ENCODE assay signal across 18 mouse cellular contexts in genomic region chr7:137671156-137671555, GRCm38 (mm10).
DNase-seq lines count a peak whose midpoint lies in the region; ATAC-seq and TF ChIP-seq lines count a peak whose summit lies in the region.
"Had no signal": no experiment of that assay in that cellular context is flagged by ENCODE, and none has a peak within 500 bp of the region (broad histone marks: within the 10 kb centered on the region; RNA-seq: fewer than 3 reads in every experiment).

No protein-coding gene starts in this region.

- peak; percentile 33 for DNase-seq in hindbrain, embryonic 11.5 days (ENCODE audit: low spot score)
- DNase-seq in hindbrain, postnatal 0 days (ENCODE audit: low spot score) = no peak
- DNase-seq in ES-CJ7 (ENCODE audit: low read depth, low spot score) (peak; percentile 10), adipocyte (ENCODE audit: low spot score) (no peak)
- DNase-seq in embryo, embryonic 11 days = peak; percentile 58
- peak; percentile 47 for DNase-seq in limb, embryonic 14.5 days (ENCODE audit: low spot score)
- DNase-seq in left cerebral cortex, adult 8-10 months (ENCODE audit: low spot score in 2 of 2) = no peak
- DNase-seq: B cell, adult 2 months; cerebellum, postnatal 25 days; gastrocnemius, adult 2 months; heart, postnatal 14 days; spleen, adult 18-20 months; thymus, postnatal 14 days had no signal

- no peak overlapping the region for H3K4me3 ChIP-seq in hindbrain, embryonic 11.5 days (ENCODE audit: low read depth, low read length)
- no peak overlapping the region for H3K4me3 ChIP-seq in hindbrain, postnatal 0 days (ENCODE audit: low read length)
- no peak overlapping the region for H3K4me3 ChIP-seq in limb, embryonic 14.5 days (replicated peaks; ENCODE audit: low read length)
- H3K4me3 ChIP-seq: gastrocnemius, adult 2 months; heart, embryonic 10.5 days; liver, embryonic 12.5 days; stomach, embryonic 15.5 days had no signal

- no peaks in the 10 kb centered on the region for H3K36me3 ChIP-seq in hindbrain, embryonic 11.5 days (ENCODE audit: control insufficient read depth, insufficient read depth, low read length)
- H3K36me3 ChIP-seq in hindbrain, postnatal 0 days (ENCODE audit: insufficient read depth, low read length) = no peaks in the 10 kb centered on the region
- no peaks in the 10 kb centered on the region for H3K36me3 ChIP-seq in limb, embryonic 14.5 days (ENCODE audit: control insufficient read depth, insufficient read depth, low read length)
- H3K36me3 ChIP-seq: G1E; heart, embryonic 10.5 days; liver, embryonic 12.5 days; stomach, embryonic 15.5 days had no signal

- no peak for TF ChIP-seq CTCF in hindbrain, postnatal 0 days (IDR thresholded peaks at IDR 0.05; ENCODE audit: low read depth)

- no peaks in the 10 kb centered on the region for H3K9me3 ChIP-seq in hindbrain, embryonic 11.5 days (ENCODE audit: control insufficient read depth, low read length)
- H3K9me3 ChIP-seq in hindbrain, postnatal 0 days (ENCODE audit: low read length) = no peaks in the 10 kb centered on the region
- H3K9me3 ChIP-seq in limb, embryonic 14.5 days (ENCODE audit: control insufficient read depth, low read length) = no peaks in the 10 kb centered on the region
- H3K9me3 ChIP-seq: heart, embryonic 10.5 days; stomach, embryonic 15.5 days had no signal

- WGBS in hindbrain, embryonic 11.5 days = 64% methylated on average over 4 of the region's 4 CpGs
- WGBS in hindbrain, postnatal 0 days = 64% methylated on average over 4 of the region's 4 CpGs
- WGBS in limb, embryonic 14.5 days = 51% methylated on average over 4 of the region's 4 CpGs

- no peak overlapping the region for H3K9ac ChIP-seq in hindbrain, embryonic 11.5 days (ENCODE audit: low read depth, low read length)
- no peak overlapping the region for H3K9ac ChIP-seq in hindbrain, postnatal 0 days (replicated peaks; ENCODE audit: low read length)
- H3K9ac ChIP-seq in limb, embryonic 14.5 days (ENCODE audit: low read depth, low read length, severe bottlenecking) = no peak overlapping the region
- H3K9ac ChIP-seq: liver, embryonic 12.5 days; stomach, embryonic 15.5 days had no signal

- TF ChIP-seq POLR2A in limb, embryonic 14.5 days (IDR thresholded peaks at IDR 0.05; ENCODE audit: borderline replicate concordance, extremely low read depth, insufficient read depth, insufficient read length) = no peak

- H3K27ac ChIP-seq in hindbrain, embryonic 11.5 days (ENCODE audit: low read depth, low read length) = no peak overlapping the region
- no peak overlapping the region for H3K27ac ChIP-seq in hindbrain, postnatal 0 days
- H3K27ac ChIP-seq in limb, embryonic 14.5 days (replicated peaks; ENCODE audit: low read depth, low read length) = no peak overlapping the region
- H3K27ac ChIP-seq: gastrocnemius, adult 2 months; heart, embryonic 10.5 days; liver, embryonic 12.5 days; stomach, embryonic 15.5 days had no signal

- H3K27me3 ChIP-seq in hindbrain, embryonic 11.5 days (ENCODE audit: control insufficient read depth, insufficient read depth, low read length) = no peaks in the 10 kb centered on the region
- no peaks in the 10 kb centered on the region for H3K27me3 ChIP-seq in hindbrain, postnatal 0 days (ENCODE audit: insufficient read depth, low read length)
- no peaks in the 10 kb centered on the region for H3K27me3 ChIP-seq in limb, embryonic 14.5 days (ENCODE audit: control insufficient read depth, insufficient read depth, low read length)
- H3K27me3 ChIP-seq: liver, embryonic 12.5 days; stomach, embryonic 15.5 days had no signal

- ATAC-seq in hindbrain, embryonic 11.5 days (ENCODE audit: low FRiP score) = no peak
- ATAC-seq in hindbrain, postnatal 0 days = no peak
- ATAC-seq in limb, embryonic 14.5 days (ENCODE audit: low FRiP score, low read depth) = no peak
- ATAC-seq: forebrain, embryonic 16.5 days; liver, embryonic 12.5 days had no signal

- H3K4me1 ChIP-seq in hindbrain, embryonic 11.5 days (replicated peaks; ENCODE audit: control insufficient read depth, insufficient read depth, low read length) = no peaks in the 10 kb centered on the region
- H3K4me1 ChIP-seq in hindbrain, postnatal 0 days (ENCODE audit: insufficient read depth, low read length) = no peaks in the 10 kb centered on the region; the same call in 1 of the 2 replicates
- H3K4me1 ChIP-seq in limb, embryonic 14.5 days (ENCODE audit: control insufficient read depth, insufficient read depth, low read length) = no peaks in the 10 kb centered on the region
- H3K4me1 ChIP-seq: heart, embryonic 10.5 days; liver, embryonic 12.5 days; stomach, embryonic 15.5 days had no signal

- H3K4me2 ChIP-seq in hindbrain, embryonic 11.5 days (replicated peaks; ENCODE audit: low read depth, low read length) = no peak overlapping the region
- no peak overlapping the region for H3K4me2 ChIP-seq in hindbrain, postnatal 0 days (ENCODE audit: low read depth, low read length)
- no peak overlapping the region for H3K4me2 ChIP-seq in limb, embryonic 14.5 days (replicated peaks; ENCODE audit: low read depth, low read length, severe bottlenecking)
- H3K4me2 ChIP-seq: liver, embryonic 12.5 days; stomach, embryonic 15.5 days had no signal

Comparison
In these comparisons a context has a peak if more than half of its experiments do, and no peak if none do; other contexts are left out.
1. DNase-seq: peak in hindbrain, embryonic 11.5 days (single experiment), ES-CJ7 (single experiment), embryo, embryonic 11 days (single experiment) and limb, embryonic 14.5 days (single experiment); none in hindbrain, postnatal 0 days (single experiment), adipocyte (single experiment) and left cerebral cortex, adult 8-10 months (0 of 2).